Mouse (Mus musculus) fibroblast of lung, adult 2 months (primary cell): ENCODE data around the gene Klhl22.

Experiments
- DNase-seq: peaks from one replicate; pipeline ENCODE4 v3.0.0-alpha.2; 2011; ENCODE audit warnings: low read depth

Gene Klhl22

GRCm38 (mm10) chr16:17833681-17834399 lies 74.4 kb downstream of the Klhl22 start:
- DNase-seq, result no peak

GRCm38 (mm10) chr16:17834543-17834942 lies 75.1 kb downstream of the Klhl22 start:
- DNase-seq, result no peak

GRCm38 (mm10) chr16:17835481-17835880 lies 76.1 kb downstream of the Klhl22 start:
- DNase-seq, result no peak

- DNase-seq, result no peak
These were observed 78.6 kb downstream of the Klhl22 start, which contains the start of gene Car15 for GRCm38 (mm10) chr16:17838051-17838450. Car15 (minus strand) TSS chr16:17838364.

GRCm38 (mm10) chr16:17839976-17840375 lies 80.6 kb downstream of the Klhl22 start:
- DNase-seq, result no peak

- no peak for DNase-seq
These were observed 83.0 kb downstream of the Klhl22 start for GRCm38 (mm10) chr16:17842437-17842836.
